24 mouse cellular contexts compared by ENCODE assay signal in genomic region chr8:63574500-63574899, GRCm38 (mm10).
"Had no signal": no experiment of that assay in that cellular context is flagged by ENCODE, and none has a peak within 500 bp of the region (broad histone marks: within the 10 kb centered on the region; RNA-seq: fewer than 3 reads in every experiment).

No protein-coding gene starts in this region.

- H3K4me3 ChIP-seq: heart, adult 2 months; heart, embryonic 13.5 days; heart, embryonic 15.5 days; hindbrain, embryonic 15.5 days; kidney, embryonic 15.5 days; layer of hippocampus, adult 2 months; left cerebral cortex, adult 2 months; limb, embryonic 10.5 days; limb, embryonic 12.5 days had no signal

- H3K36me3 ChIP-seq: heart, embryonic 13.5 days; heart, embryonic 15.5 days; hindbrain, embryonic 15.5 days; kidney, embryonic 15.5 days; limb, embryonic 10.5 days; limb, embryonic 12.5 days had no signal

- H3K4me2 ChIP-seq: heart, embryonic 11.5 days; heart, embryonic 13.5 days; heart, embryonic 15.5 days; hindbrain, embryonic 15.5 days; kidney, embryonic 15.5 days; limb, embryonic 12.5 days had no signal

- DNase-seq: forebrain, postnatal 0 days; gastrocnemius, postnatal 14 days; gastrocnemius, postnatal 36 days; heart, adult 11 months; heart, adult 2 months; heart, postnatal 14 days; heart, postnatal 36 days; kidney, adult 11 months; kidney, adult 2 months; kidney, adult 9 months; kidney, postnatal 25 days; kidney, postnatal 4 days; liver had no signal

- ATAC-seq: forebrain, postnatal 0 days; intestine, embryonic 16.5 days had no signal

- H3K27ac ChIP-seq: heart, adult 2 months; heart, embryonic 13.5 days; heart, embryonic 15.5 days; hindbrain, embryonic 15.5 days; kidney, embryonic 15.5 days; kidney, postnatal 0 days; layer of hippocampus, adult 2 months; left cerebral cortex, adult 2 months; limb, embryonic 10.5 days; limb, embryonic 12.5 days had no signal

- H3K27me3 ChIP-seq: heart, embryonic 13.5 days; heart, embryonic 15.5 days; hindbrain, embryonic 15.5 days; kidney, embryonic 15.5 days; limb, embryonic 12.5 days had no signal

- H3K4me1 ChIP-seq: heart, embryonic 13.5 days; heart, embryonic 15.5 days; hindbrain, embryonic 15.5 days; kidney, embryonic 15.5 days; limb, embryonic 10.5 days; limb, embryonic 12.5 days had no signal

- H3K9ac ChIP-seq: forebrain, postnatal 0 days; heart, embryonic 13.5 days; heart, embryonic 15.5 days; hindbrain, embryonic 15.5 days; kidney, embryonic 15.5 days; limb, embryonic 12.5 days had no signal

- H3K9me3 ChIP-seq: heart, embryonic 13.5 days; heart, embryonic 15.5 days; hindbrain, embryonic 15.5 days; kidney, embryonic 15.5 days; limb, embryonic 10.5 days; limb, embryonic 12.5 days had no signal
